Mouse (Mus musculus) lung, postnatal 0 days (tissue): ENCODE results near the gene Slc25a27.

Experiments used
- CTCF ChIP-seq: IDR thresholded peaks from 2 replicates; pipeline ENCODE4 v1.5.1; 2016; ENCODE audit warnings: antibody characterized with exemption, mild to moderate bottlenecking
- EP300 ChIP-seq: IDR thresholded peaks from 2 replicates; pipeline ENCODE4 v1.6.1; 2016; ENCODE audit warnings: antibody characterized with exemption, mild to moderate bottlenecking, control low read depth

DNA sequence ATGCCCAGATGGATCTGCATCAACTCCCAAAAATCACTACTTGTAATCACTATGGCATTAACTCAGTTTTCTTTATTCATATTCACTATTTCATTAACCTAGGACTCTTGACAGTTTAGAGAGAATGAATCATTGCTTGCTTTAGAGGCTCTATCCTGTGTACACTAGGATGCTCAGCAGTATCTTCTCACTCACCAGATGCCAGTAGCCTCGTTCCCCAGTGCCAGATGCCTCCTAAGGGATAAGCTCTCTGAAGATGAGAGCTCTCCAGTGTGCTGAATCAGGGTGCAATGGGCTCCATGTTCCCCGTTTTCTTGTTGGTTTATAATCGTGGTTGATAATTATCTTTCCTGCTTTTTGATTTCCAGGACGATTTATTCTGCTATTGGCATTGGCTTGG, 68.3 kb downstream of the Slc25a27 start:
- TF ChIP-seq CTCF = no peak
- no peak for TF ChIP-seq EP300
